Mouse (Mus musculus) thymus, postnatal 10 days (tissue): ENCODE measurements at regions not wholly inside any gene's neighbourhood (a gene's known extent, or its start where the extent isn't known, plus 50 kb on each side); places are given as distances from the start of the nearest gene placed in this dataset.

ENCODE experiments used
- DNase-seq, 2 experiments: peaks; one replicate each; pipeline ENCODE4 v3.0.0; 2021; ENCODE audit warnings: low spot score in 2 of 2

DNA sequence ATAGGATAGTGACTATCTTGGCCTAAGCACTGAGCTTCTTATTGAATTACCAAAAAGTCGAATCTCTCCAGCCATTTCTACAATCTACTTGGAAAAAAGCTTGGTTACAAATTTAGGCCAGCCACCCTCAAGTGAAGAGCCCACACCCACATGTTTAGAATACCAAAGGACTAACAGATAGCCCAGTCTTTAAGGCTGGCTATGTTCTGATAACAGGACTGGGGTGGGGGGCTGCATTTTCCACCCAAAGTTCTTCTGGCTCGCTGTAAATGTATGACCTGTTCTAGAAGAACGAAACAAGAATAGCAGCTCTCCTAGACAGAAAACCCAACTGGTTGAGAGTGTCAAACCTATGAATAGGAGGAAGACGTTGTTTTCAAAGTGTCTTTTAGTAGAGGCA is 130.6 kb upstream of the Cited2 start:
- no peak for DNase-seq

- DNase-seq = no peak
Measured at GRCm38 (mm10) chr10:17596126-17596525, 126.9 kb upstream of the Cited2 start.

GRCm38 (mm10) chr10:17596743-17597142 is 126.3 kb upstream of the Cited2 start:
- DNase-seq = no peak

GRCm38 (mm10) chr10:17599246-17599645 is 123.8 kb upstream of the Cited2 start:
- no peak for DNase-seq

DNA sequence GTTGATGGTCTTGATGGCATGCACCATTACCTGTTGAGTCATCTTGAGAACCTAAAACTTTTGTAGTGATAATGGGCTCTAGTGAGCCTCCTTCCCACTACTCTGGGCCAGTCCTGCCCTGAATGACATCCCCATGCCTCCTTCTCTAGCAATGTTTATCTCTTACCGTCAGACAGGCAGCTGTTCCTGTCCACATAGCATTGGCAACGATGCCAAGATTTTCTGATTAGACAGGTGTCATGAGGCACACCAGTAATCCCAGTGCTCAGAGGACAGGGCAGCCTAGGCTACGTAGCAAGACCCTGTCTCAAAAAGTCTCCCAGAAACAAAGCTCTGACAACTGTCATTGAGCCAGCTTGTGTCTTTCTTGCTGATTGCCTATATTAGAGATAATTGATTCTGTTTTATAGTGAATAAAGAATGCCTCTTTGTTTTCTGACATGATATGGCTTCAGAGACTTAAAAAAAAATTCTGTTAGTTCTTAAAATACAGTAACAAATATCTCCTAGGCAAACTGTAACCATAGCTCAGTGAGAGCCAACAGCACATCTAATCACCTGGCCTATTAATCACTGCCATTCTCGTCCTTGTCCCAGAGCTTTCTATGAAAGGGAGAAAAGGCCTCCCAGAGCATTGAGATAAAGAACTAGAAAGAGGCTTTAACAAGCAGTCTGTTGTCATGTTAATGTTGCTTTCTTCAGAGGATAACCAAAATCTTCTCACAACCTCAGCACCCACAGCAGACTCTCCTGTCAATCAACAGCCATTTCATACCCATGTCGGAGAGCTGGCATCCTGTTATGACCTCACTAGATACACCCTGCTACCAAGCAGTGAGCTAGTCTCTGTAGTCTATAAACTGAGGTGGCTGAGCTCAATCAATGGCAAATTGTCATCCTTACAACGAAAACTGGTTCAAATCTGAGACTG is 122.9 kb upstream of the Cited2 start:
- no peak for DNase-seq

- no peak for DNase-seq
Measured at GRCm38 (mm10) chr10:17600762-17601108, 122.3 kb upstream of the Cited2 start.

DNA sequence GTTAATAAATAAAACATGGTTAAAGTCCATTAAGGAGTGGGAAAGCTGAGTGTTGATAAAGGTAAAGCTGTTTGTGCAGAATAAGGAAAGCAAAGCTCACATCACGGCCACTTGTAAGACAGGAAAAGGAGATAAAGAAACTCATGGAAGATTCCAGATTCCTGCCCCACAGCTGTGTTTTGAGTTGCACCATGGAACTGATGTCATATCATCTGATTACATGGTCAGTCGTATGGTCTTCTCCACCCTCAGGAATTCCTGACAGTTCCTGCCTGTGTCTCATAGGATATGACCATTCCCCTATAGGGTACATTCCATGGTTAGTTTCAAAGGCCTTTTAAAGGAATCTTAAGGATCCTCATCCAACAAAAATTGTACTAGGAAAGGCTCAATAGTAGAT is 120.6 kb upstream of the Cited2 start:
- no peak for DNase-seq

GRCm38 (mm10) chr10:17608220-17608619 is 114.8 kb upstream of the Cited2 start:
- no peak for DNase-seq

DNA sequence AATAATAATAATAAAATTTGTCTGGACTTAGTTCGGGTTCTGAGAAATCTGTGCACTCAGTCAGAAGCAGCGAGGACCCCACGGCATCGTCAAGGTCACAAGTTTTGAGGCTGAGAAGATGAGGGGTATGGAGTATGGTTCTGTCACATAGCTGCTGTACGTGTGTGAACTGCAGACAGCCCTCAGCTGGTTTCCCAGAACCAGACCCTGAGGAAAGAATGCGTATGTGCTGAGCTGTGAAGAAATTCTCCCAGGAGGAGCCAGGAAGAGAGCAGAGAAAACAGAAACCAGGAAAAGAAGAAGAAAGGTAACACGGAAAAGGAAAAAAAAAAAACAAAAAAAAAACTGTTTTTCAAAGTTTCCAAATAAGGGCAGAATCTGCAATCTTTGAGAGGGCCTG is 112.4 kb upstream of the Cited2 start:
- no peak for DNase-seq

- no peak for DNase-seq
Measured at GRCm38 (mm10) chr10:17613281-17613680, 109.7 kb upstream of the Cited2 start.

- no peak for DNase-seq
Measured at GRCm38 (mm10) chr10:17618024-17618423, 105.0 kb upstream of the Cited2 start.

DNA sequence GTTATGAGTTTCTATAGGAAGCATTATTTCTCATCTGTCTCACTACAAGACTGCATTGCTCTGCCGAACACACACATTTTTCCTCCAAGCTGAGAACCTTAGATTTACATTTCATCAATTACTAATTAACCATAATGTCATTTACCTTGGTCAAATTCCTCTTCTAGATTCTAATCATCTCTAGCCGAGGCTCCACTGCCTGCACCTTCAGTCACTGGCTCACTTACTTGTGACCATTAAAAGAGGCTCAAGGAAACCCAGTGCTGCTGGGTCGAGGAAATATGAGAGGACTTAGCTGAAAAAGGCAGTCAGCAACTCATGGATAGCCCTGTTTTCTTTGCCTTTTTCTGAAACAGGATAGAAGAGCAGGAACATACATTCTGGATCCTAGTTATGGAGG is 103.4 kb upstream of the Cited2 start:
- DNase-seq = no peak

DNA sequence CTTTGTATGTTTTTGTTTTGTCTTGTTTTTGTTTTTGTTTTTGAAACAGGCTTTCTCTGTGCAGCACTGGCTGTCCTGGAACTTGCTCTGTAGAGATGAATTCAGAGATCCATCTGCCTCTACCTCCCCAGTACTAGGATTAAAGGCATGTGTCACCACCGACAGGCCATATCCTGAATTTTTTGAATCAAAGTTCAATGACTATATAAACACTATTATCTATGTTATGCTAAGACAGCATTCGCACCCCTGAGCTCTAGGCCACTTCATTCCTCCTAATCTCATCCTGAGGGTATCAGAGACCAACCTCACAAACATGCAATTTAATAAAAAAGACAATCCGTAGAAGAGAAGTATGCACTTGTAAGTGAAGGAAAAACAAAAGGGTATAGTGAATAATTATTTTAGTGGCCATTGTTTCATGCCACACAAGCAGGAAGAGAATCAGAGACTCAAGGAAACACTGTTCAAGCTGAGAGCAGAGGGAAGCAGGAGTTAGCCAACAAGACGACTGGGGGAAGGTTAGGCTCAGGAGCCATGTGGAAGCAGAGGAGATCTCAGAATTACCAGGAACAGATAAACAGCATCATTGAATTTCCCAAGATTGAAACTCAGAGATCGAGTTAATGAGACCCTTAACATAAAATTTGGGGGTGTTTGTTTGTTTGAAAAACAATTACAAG is 101.2 kb upstream of the Cited2 start:
- no peak for DNase-seq

DNA sequence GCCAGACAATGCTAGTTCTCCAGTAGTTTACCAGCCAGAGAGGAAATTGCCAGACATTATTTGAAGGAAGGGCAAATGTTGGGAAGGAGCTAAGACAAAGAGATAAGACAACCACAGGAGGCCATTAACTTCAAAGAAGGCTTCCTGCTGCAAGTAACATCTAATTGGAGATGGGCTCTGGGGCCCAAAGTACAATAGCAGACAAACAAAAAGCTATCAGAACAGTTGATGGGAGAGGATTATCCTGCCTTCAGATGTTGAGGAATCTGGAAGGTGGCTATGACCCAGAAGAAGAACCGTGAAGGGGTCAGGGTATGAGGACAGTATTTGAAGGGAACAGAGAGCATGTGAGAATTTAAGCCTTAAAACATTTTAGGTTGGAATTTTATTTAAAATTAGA is 100.2 kb upstream of the Cited2 start:
- no peak for DNase-seq

- no peak for DNase-seq
Measured at GRCm38 (mm10) chr10:17629709-17630108, 93.3 kb upstream of the Cited2 start.

DNA sequence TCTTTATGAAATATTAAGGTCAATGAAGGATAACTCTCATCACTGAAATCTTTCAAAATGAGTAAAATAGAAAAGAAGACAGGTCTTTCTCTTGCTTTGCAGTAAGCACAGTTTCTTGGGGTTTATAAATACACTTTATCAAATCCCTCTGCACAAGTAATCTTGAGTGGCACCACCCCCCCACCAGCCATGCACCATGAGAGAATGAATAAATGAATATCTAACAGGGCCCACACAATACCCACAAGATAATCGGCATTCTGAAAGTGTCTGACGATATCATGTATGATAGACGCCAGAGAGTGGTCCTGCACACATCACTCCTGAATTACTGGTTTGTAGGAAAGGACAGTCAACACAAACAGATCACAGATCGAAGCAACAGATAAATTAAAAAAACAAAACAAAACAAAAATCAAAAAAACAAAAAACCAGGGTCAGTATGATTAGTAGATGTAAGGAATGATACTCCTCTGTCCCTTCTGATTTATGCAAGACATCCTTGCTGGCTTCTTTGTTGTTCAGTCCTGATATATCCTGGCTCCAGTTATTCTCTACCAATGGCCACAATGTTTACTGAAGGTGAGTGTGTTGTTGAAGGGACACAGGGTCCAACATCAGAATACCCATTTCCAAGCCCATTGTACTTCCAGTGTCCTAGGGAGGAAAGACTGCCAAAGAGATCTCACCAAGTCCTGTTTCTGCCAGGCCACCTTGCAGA is 92.0 kb upstream of the Cited2 start:
- no peak for DNase-seq

DNA sequence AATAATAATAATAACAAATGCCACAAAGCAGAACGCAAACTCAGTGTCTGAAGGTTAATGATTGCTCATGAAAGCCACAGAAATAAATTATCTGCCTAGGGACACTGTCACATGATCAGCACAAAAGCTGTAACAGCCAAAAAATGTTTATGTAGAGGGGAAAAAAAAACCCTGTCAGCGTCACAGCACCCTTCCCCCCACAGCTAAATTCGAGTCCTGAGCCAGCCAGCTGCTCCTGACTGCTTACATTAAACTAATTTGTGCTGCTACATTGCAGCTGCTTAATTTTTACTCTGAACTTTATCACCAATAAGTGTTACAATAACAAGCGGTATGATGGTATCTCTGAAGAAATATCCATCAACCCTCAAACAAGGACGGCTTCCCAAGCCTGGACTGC is 91.2 kb upstream of the Cited2 start:
- DNase-seq = no peak

DNA sequence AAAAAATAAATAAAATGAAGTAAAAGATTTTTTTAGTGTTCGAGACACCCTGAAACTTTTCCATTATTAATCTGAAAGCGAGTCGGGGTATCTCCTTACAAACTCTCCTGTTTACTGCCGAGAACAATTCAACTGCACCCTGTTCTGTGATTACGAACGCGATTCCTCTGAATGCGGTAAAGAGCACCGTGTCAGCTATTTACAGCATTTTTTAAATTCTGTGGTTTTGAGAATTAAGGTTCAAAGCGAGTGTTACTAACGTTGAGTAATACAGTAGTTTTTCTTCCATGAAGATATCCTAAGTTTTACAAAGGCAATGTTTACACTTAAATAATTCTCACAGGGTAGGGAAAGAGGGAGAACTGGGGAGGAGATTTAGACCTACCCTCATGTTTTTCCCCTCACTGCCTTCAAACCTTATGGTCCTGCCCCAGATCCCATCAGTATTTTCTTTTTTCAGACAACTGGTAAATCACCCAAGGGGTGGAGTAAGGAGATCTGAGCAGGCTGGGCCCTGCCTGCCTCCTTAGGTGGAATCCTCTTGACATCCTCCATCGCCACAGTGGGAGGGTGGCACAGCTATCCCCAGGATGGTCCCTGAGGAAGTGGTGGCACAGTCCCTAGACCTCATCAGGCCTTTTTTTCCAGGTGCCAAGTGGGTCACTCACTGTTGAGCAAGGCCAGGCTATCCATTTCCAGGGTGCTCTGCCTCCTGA is 89.9 kb upstream of the Cited2 start:
- DNase-seq = no peak

GRCm38 (mm10) chr10:17645363-17645762 is 77.7 kb upstream of the Cited2 start:
- DNase-seq = no peak

DNA sequence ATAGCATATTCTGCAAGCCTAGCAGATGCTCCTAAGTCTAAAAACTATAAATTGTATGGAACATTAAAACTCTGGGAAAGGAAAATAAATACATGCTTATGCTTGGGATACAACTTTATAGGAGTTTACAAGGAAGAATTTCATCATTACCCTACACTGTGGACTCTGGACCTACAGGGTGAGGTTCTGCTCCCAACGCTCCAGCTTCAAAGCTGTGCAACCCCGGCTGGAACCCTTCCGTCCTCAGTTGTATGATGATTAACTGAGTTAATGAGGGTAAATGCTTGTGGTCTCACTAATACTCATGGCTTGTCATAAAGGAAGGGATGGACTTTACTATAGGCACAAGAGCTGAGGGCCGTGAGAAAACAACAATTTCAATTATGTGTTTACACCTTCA is 76.6 kb upstream of the Cited2 start:
- DNase-seq = no peak

- DNase-seq = no peak
Measured at GRCm38 (mm10) chr10:17648077-17648476, 74.9 kb upstream of the Cited2 start.
